Mouse (Mus musculus) heart, postnatal 0 days (tissue): Measurements from ENCODE around the gene Selp.

Experiments
- CTCF ChIP-seq: IDR thresholded peaks from 2 replicates; pipeline ENCODE4 v1.5.1; 2016; ENCODE audit warnings: antibody characterized with exemption, control low read depth, low read depth
- EP300 ChIP-seq: IDR thresholded peaks from 2 replicates; pipeline ENCODE4 v1.6.1; 2016; ENCODE audit warnings: antibody characterized with exemption, low read depth

DNA sequence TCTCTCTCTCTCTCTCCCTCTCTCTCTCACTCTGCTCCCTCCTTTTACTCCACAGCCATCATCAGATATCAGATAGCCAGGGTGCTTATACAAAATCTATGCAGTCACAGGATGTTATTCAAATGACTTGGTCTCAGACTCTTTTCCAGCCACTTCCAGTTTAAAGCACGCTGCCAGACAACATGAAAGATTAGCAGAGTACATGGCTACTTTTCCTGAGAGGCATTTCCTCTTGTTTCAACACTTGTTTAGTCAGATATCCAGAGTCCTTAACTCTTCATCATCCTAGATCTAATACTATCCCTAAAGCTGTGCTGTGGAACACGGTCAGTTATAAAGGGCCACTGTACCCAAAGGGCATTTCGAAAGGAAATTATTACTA, 5.7 kb downstream of the Selp start:
- no peak for TF ChIP-seq CTCF
- TF ChIP-seq EP300, result no peak
